Mouse (Mus musculus): ENCODE measurements around the gene Cers6. TPM values are rescaled to one million over a fixed set of nuclear protein-coding genes. Genes with fewer than 3 reads are reported as not detected.

Cers6 gene
- polyA plus RNA-seq, 1 experiment, result 23.8 TPM

DNA sequence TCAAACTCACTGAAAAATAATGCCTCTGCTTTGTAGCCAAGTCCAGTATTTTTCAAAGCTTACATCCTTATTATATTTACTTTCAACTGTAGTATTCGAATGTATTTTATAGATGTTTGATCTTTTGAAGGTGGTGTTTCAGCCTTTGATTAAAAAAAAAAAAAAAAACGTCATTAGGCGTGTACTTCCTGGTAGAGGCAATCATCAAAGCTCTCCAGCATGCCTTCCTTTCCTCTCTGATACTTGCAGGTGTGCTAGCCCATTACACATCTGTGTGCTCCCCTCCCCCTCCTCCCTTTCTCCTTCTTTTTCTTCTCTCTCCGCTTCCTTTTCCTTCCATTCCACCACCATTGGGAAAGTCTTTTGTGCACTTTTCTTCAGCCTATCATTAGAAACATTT lies 71.0 kb downstream of the Cers6 start:
- TF ChIP-seq POLR2A (IDR thresholded peaks at IDR 0.05; ENCODE audit: borderline replicate concordance, control insufficient read depth, low read depth, low read length) (no peak), CTCF (IDR thresholded peaks at IDR 0.05; ENCODE audit: control insufficient read depth, insufficient read depth, low read length) (no peak)
- Histone ChIP-seq H3K4me3 (replicated peaks; ENCODE audit: control insufficient read depth, low read depth, low read length) (no peak overlapping the region), H3K4me1 (ENCODE audit: control insufficient read depth, insufficient read depth, low read length) (peaks cover 1% of the 10 kb centered on the region), H3K27ac (ENCODE audit: control insufficient read depth, insufficient read depth, low read depth, low read length, poor library complexity) (no peak overlapping the region)
- 67% methylated on average over 4 of the region's 4 CpGs for WGBS

DNA sequence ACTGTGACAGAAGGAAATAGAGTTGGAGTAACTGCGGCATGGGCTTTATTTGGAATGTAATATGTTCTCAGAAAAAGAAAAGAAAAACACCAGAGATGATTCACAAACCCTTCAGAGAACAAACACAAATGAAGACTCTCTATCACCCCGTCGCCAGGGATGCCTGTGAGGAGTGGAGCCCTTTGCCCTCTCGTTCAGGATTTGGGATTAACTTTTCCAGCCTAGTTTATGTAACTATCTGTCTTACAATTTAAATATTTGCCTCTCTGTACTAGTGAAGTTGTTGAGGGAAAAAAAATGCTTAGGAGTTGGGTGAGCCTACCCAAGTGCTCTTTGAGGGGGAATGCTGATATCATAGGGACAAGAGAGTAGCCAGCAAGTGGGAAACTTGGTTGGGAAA lies 71.4 kb downstream of the Cers6 start:
- H3K4me1 ChIP-seq (ENCODE audit: control insufficient read depth, insufficient read depth, low read length), result peaks cover 1% of the 10 kb centered on the region
- TF ChIP-seq POLR2A (IDR thresholded peaks at IDR 0.05; ENCODE audit: borderline replicate concordance, control insufficient read depth, low read depth, low read length), result no peak
- TF ChIP-seq CTCF (IDR thresholded peaks at IDR 0.05; ENCODE audit: control insufficient read depth, insufficient read depth, low read length), result no peak
- no peak overlapping the region for H3K4me3 ChIP-seq (replicated peaks; ENCODE audit: control insufficient read depth, low read depth, low read length)
- no peak overlapping the region for H3K27ac ChIP-seq (ENCODE audit: control insufficient read depth, insufficient read depth, low read depth, low read length, poor library complexity)
- 86% methylated on average over 4 of the region's 4 CpGs for WGBS

GRCm38 (mm10) chr2:68934651-68935050 lies 73.4 kb downstream of the Cers6 start:
- no peak for TF ChIP-seq POLR2A (IDR thresholded peaks at IDR 0.05; ENCODE audit: borderline replicate concordance, control insufficient read depth, low read depth, low read length)
- no peak for TF ChIP-seq CTCF (IDR thresholded peaks at IDR 0.05; ENCODE audit: control insufficient read depth, insufficient read depth, low read length)
- no peak overlapping the region for H3K4me3 ChIP-seq (replicated peaks; ENCODE audit: control insufficient read depth, low read depth, low read length)
- H3K27ac ChIP-seq (ENCODE audit: control insufficient read depth, insufficient read depth, low read depth, low read length, poor library complexity), result no peak overlapping the region
- WGBS, result 74% methylated on average over 6 of the region's 6 CpGs
- peaks cover 1% of the 10 kb centered on the region for H3K4me1 ChIP-seq (ENCODE audit: control insufficient read depth, insufficient read depth, low read length)

- WGBS, result 71% methylated on average over 2 of the region's 2 CpGs
- H3K27ac ChIP-seq (ENCODE audit: control insufficient read depth, insufficient read depth, low read depth, low read length, poor library complexity), result no peak overlapping the region
- TF ChIP-seq CTCF (IDR thresholded peaks at IDR 0.05; ENCODE audit: control insufficient read depth, insufficient read depth, low read length), result no peak
- TF ChIP-seq POLR2A (IDR thresholded peaks at IDR 0.05; ENCODE audit: borderline replicate concordance, control insufficient read depth, low read depth, low read length), result no peak
- H3K4me3 ChIP-seq (replicated peaks; ENCODE audit: control insufficient read depth, low read depth, low read length), result no peak overlapping the region
- H3K4me1 ChIP-seq (ENCODE audit: control insufficient read depth, insufficient read depth, low read length), result peaks cover 1% of the 10 kb centered on the region
Measured at GRCm38 (mm10) chr2:68935721-68936294, 74.6 kb downstream of the Cers6 start.

GRCm38 (mm10) chr2:68936773-68937172 lies 75.5 kb downstream of the Cers6 start:
- Histone ChIP-seq H3K4me3 (replicated peaks; ENCODE audit: control insufficient read depth, low read depth, low read length) (no peak overlapping the region), H3K27ac (ENCODE audit: control insufficient read depth, insufficient read depth, low read depth, low read length, poor library complexity) (no peak overlapping the region), H3K4me1 (ENCODE audit: control insufficient read depth, insufficient read depth, low read length) (peaks cover 1% of the 10 kb centered on the region)
- no peak for TF ChIP-seq CTCF (IDR thresholded peaks at IDR 0.05; ENCODE audit: control insufficient read depth, insufficient read depth, low read length)
- TF ChIP-seq POLR2A (IDR thresholded peaks at IDR 0.05; ENCODE audit: borderline replicate concordance, control insufficient read depth, low read depth, low read length), result no peak
- WGBS, result 68% methylated on average over 4 of the region's 4 CpGs

GRCm38 (mm10) chr2:68937833-68938232 lies 76.6 kb downstream of the Cers6 start:
- Histone ChIP-seq H3K4me1 (ENCODE audit: control insufficient read depth, insufficient read depth, low read length) (peaks cover 1% of the 10 kb centered on the region), H3K4me3 (replicated peaks; ENCODE audit: control insufficient read depth, low read depth, low read length) (no peak overlapping the region), H3K27ac (ENCODE audit: control insufficient read depth, insufficient read depth, low read depth, low read length, poor library complexity) (no peak overlapping the region)
- 80% methylated on average over 3 of the region's 3 CpGs for WGBS
- TF ChIP-seq CTCF (IDR thresholded peaks at IDR 0.05; ENCODE audit: control insufficient read depth, insufficient read depth, low read length), result no peak
- no peak for TF ChIP-seq POLR2A (IDR thresholded peaks at IDR 0.05; ENCODE audit: borderline replicate concordance, control insufficient read depth, low read depth, low read length)

GRCm38 (mm10) chr2:68944898-68945297 lies 83.7 kb downstream of the Cers6 start:
- no peak overlapping the region for H3K27ac ChIP-seq (ENCODE audit: control insufficient read depth, insufficient read depth, low read depth, low read length, poor library complexity)
- WGBS, result 40% methylated on average over 2 of the region's 2 CpGs
- no peak overlapping the region for H3K4me3 ChIP-seq (replicated peaks; ENCODE audit: control insufficient read depth, low read depth, low read length)
- TF ChIP-seq POLR2A (IDR thresholded peaks at IDR 0.05; ENCODE audit: borderline replicate concordance, control insufficient read depth, low read depth, low read length), result no peak
- TF ChIP-seq CTCF (IDR thresholded peaks at IDR 0.05; ENCODE audit: control insufficient read depth, insufficient read depth, low read length), result no peak
- no peaks in the 10 kb centered on the region; the same call in 1 of the 2 replicates for H3K4me1 ChIP-seq (ENCODE audit: control insufficient read depth, insufficient read depth, low read length)

DNA sequence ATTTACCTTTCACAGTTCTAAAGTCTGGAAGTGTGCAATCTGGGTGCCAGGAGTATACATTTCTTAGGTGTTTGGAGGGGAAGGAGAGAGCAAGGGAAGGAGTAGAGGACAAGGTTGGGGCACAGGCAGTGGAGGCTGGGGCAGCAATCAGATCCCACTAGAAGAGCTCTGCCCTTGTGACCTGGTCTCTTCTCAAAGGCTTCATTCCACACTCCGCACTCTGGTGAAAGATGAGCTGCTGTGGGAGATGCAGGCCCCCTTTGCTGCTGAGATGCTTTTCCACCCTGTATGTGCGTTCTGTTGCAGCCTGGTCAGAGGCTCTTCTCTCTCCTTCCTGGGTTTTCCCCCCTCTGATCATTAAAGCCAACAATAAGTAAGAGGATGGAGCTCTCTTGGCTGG lies 84.7 kb downstream of the Cers6 start:
- WGBS, result 93% methylated on average over 2 of the region's 2 CpGs
- H3K27ac ChIP-seq (ENCODE audit: control insufficient read depth, insufficient read depth, low read depth, low read length, poor library complexity), result no peak overlapping the region
- H3K4me3 ChIP-seq (replicated peaks; ENCODE audit: control insufficient read depth, low read depth, low read length), result no peak overlapping the region
- no peaks in the 10 kb centered on the region; the same call in 1 of the 2 replicates for H3K4me1 ChIP-seq (ENCODE audit: control insufficient read depth, insufficient read depth, low read length)
- TF ChIP-seq CTCF (IDR thresholded peaks at IDR 0.05; ENCODE audit: control insufficient read depth, insufficient read depth, low read length) (no peak), POLR2A (IDR thresholded peaks at IDR 0.05; ENCODE audit: borderline replicate concordance, control insufficient read depth, low read depth, low read length) (no peak)

DNA sequence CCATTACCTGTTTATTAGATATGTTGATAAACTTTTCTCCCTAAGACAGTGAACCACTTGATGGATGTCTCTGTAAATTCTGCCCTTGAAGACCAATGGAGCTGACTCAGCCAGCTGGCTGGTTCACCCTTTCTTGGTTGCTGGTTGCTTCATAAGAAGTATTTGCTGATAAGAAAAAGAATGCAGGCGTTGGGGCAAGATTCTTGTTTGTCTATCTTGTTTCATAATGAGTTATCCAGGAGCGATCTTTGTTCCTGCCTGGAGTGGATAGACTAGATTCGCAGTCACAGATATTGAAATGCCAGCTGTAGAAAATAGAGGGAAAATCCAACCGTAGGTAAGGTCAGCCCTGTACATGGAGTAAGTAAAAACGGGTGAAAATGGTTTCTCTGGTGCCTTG lies 85.6 kb downstream of the Cers6 start:
- H3K27ac ChIP-seq (ENCODE audit: control insufficient read depth, insufficient read depth, low read depth, low read length, poor library complexity), result no peak overlapping the region
- H3K4me1 ChIP-seq (ENCODE audit: control insufficient read depth, insufficient read depth, low read length), result no peaks in the 10 kb centered on the region; the same call in 1 of the 2 replicates
- no peak overlapping the region for H3K4me3 ChIP-seq (replicated peaks; ENCODE audit: control insufficient read depth, low read depth, low read length)
- TF ChIP-seq CTCF (IDR thresholded peaks at IDR 0.05; ENCODE audit: control insufficient read depth, insufficient read depth, low read length) (no peak), POLR2A (IDR thresholded peaks at IDR 0.05; ENCODE audit: borderline replicate concordance, control insufficient read depth, low read depth, low read length) (no peak)
- 79% methylated on average over 5 of the region's 5 CpGs for WGBS

Measured in bone marrow, adult 2 months (tissue).